Mouse (Mus musculus) right cerebral cortex, postnatal 25 days (tissue): ENCODE data around the gene Dpm2.

Experiments
- DNase-seq: peaks from one replicate; pipeline ENCODE4 v3.0.0; 2022

Gene Dpm2

GRCm38 (mm10) chr2:32547380-32547779 is 23.3 kb upstream of the Dpm2 start:
- DNase-seq = no peak

- no peak for DNase-seq
Observed at GRCm38 (mm10) chr2:32547964-32548739, 22.5 kb upstream of the Dpm2 start.

GRCm38 (mm10) chr2:32549171-32549570 is 21.5 kb upstream of the Dpm2 start:
- DNase-seq = no peak

GRCm38 (mm10) chr2:32549764-32550163 is 20.9 kb upstream of the Dpm2 start:
- DNase-seq = no peak

GRCm38 (mm10) chr2:32551236-32551635 is 19.4 kb upstream of the Dpm2 start:
- DNase-seq = no peak

- DNase-seq = no peak
Observed at GRCm38 (mm10) chr2:32553592-32554148, 17.0 kb upstream of the Dpm2 start.

- no peak for DNase-seq
Observed at GRCm38 (mm10) chr2:32555484-32555883, 15.2 kb upstream of the Dpm2 start.

GRCm38 (mm10) chr2:32556019-32556418 is 14.6 kb upstream of the Dpm2 start:
- no peak for DNase-seq

GRCm38 (mm10) chr2:32559570-32559969 is 11.1 kb upstream of the Dpm2 start:
- no peak for DNase-seq

- peak; percentile 51 for DNase-seq
Observed at GRCm38 (mm10) chr2:32566536-32567063, 4.1 kb upstream of the Dpm2 start.

- DNase-seq = no peak
Observed at GRCm38 (mm10) chr2:32568149-32568548, 2.5 kb upstream of the Dpm2 start.

- no peak for DNase-seq
Observed at GRCm38 (mm10) chr2:32568941-32569340, 1.7 kb upstream of the Dpm2 start.

GRCm38 (mm10) chr2:32572196-32572595 is 1.5 kb downstream of the Dpm2 start:
- no peak for DNase-seq

GRCm38 (mm10) chr2:32574497-32574896 is 3.8 kb downstream of the Dpm2 start, which contains the start of gene Pip5kl1:
Gene Pip5kl1 (plus strand): TSS chr2:32574797.
- no peak for DNase-seq

GRCm38 (mm10) chr2:32574901-32575585 is 4.4 kb downstream of the Dpm2 start:
- peak; percentile 77 for DNase-seq

- DNase-seq = peak; percentile 75
Observed at GRCm38 (mm10) chr2:32575586-32576160, 5.0 kb downstream of the Dpm2 start, which contains the start of gene 9430097D07Rik. Gene 9430097D07Rik (minus strand): TSS chr2:32575684.

- no peak for DNase-seq
Observed at GRCm38 (mm10) chr2:32576532-32576931, 5.9 kb downstream of the Dpm2 start.

GRCm38 (mm10) chr2:32578146-32579046 is 7.7 kb downstream of the Dpm2 start:
- DNase-seq = no peak

GRCm38 (mm10) chr2:32581450-32582095 is 10.9 kb downstream of the Dpm2 start:
- DNase-seq = peak; percentile 71

- peak; percentile 81 for DNase-seq
Observed at GRCm38 (mm10) chr2:32582830-32583799, 12.5 kb downstream of the Dpm2 start.
